Mouse (Mus musculus): Measurements from ENCODE around the gene Mad1l1. TPM values are rescaled to one million over a fixed set of nuclear protein-coding genes. Genes with fewer than 3 reads are reported as not detected.

Gene Mad1l1
- total RNA-seq, 2 experiments from 2014 or later, result 24.2 to 34.4 TPM

- no peak for DNase-seq (ENCODE audit: low spot score in 2 of 2)
Measured at GRCm38 (mm10) chr5:140143541-140143940, 177.8 kb downstream of the Mad1l1 start.

- no peak for DNase-seq (ENCODE audit: low spot score in 2 of 2)
Measured at GRCm38 (mm10) chr5:140141336-140141735, 180.0 kb downstream of the Mad1l1 start.

GRCm38 (mm10) chr5:140140214-140140613 lies 181.1 kb downstream of the Mad1l1 start:
- DNase-seq (ENCODE audit: low spot score in 2 of 2), result peak; percentile 27 to 40

GRCm38 (mm10) chr5:140135734-140136625 lies 185.4 kb downstream of the Mad1l1 start:
- DNase-seq (ENCODE audit: low spot score in 2 of 2), result no peak

GRCm38 (mm10) chr5:140134021-140134420 lies 187.3 kb downstream of the Mad1l1 start:
- DNase-seq (ENCODE audit: low spot score in 2 of 2), result no peak

- DNase-seq (ENCODE audit: low spot score in 2 of 2), result no peak
Measured at GRCm38 (mm10) chr5:140128414-140128981, 192.9 kb downstream of the Mad1l1 start.

GRCm38 (mm10) chr5:140127981-140128380 lies 193.4 kb downstream of the Mad1l1 start:
- DNase-seq (ENCODE audit: low spot score in 2 of 2), result no peak

- DNase-seq (ENCODE audit: low spot score in 2 of 2), result no peak
Measured at GRCm38 (mm10) chr5:140124626-140125025, 196.7 kb downstream of the Mad1l1 start.

- DNase-seq (ENCODE audit: low spot score in 2 of 2), result no peak
Measured at GRCm38 (mm10) chr5:140123640-140124366, 197.5 kb downstream of the Mad1l1 start.

GRCm38 (mm10) chr5:140123194-140123593 lies 198.2 kb downstream of the Mad1l1 start:
- DNase-seq (ENCODE audit: low spot score in 2 of 2), result no peak

GRCm38 (mm10) chr5:140121966-140122365 lies 199.4 kb downstream of the Mad1l1 start:
- no peak for DNase-seq (ENCODE audit: low spot score in 2 of 2)

GRCm38 (mm10) chr5:140118921-140119320 lies 202.4 kb downstream of the Mad1l1 start:
- DNase-seq (ENCODE audit: low spot score in 2 of 2), result no peak

GRCm38 (mm10) chr5:140117968-140118367 lies 203.4 kb downstream of the Mad1l1 start:
- DNase-seq (ENCODE audit: low spot score in 2 of 2), result no peak

GRCm38 (mm10) chr5:140115434-140116271 lies 205.7 kb downstream of the Mad1l1 start:
- DNase-seq (ENCODE audit: low spot score in 2 of 2), result peak in 1 of 2 experiments; percentile 49

GRCm38 (mm10) chr5:140114512-140115060 lies 206.8 kb downstream of the Mad1l1 start:
- DNase-seq (ENCODE audit: low spot score in 2 of 2), result no peak

- DNase-seq (ENCODE audit: low spot score in 2 of 2), result no peak
Measured at GRCm38 (mm10) chr5:140113281-140113680, 208.1 kb downstream of the Mad1l1 start.

- DNase-seq (ENCODE audit: low spot score in 2 of 2), result no peak
Measured at GRCm38 (mm10) chr5:140110024-140110423, 211.3 kb downstream of the Mad1l1 start.

GRCm38 (mm10) chr5:140107907-140108306 lies 213.4 kb downstream of the Mad1l1 start:
- no peak for DNase-seq (ENCODE audit: low spot score in 2 of 2)

GRCm38 (mm10) chr5:140106051-140106450 lies 215.3 kb downstream of the Mad1l1 start:
- no peak for DNase-seq (ENCODE audit: low spot score in 2 of 2)

- DNase-seq (ENCODE audit: low spot score in 2 of 2), result no peak
Measured at GRCm38 (mm10) chr5:140104891-140105290, 216.5 kb downstream of the Mad1l1 start.

- DNase-seq (ENCODE audit: low spot score in 2 of 2), result no peak
Measured at GRCm38 (mm10) chr5:140102731-140103130, 218.6 kb downstream of the Mad1l1 start.
